Mouse (Mus musculus) heart, postnatal 36 days (tissue): ENCODE results near the gene Adk. TPM values are rescaled to one million over a fixed set of nuclear protein-coding genes. Genes with fewer than 3 reads are reported as not detected.

ENCODE experiments used
- DNase-seq, 2 experiments: peaks; one replicate each; pipeline ENCODE4 v3.0.0; 2021 to 2022
- intact Hi-C: fragments of 180-260 bp; cut with DNase I; formaldehyde crosslinking; loops from one replicate; pipeline ENCODE4 v1.15.1; 2025
- total RNA-seq, 2 experiments: library from RNA; stranded (reverse); gene quantifications; 2 replicates each; pipeline ENCODE4 v1.2.3; 2021

Adk gene
- total RNA-seq, 2 experiments from 2014 or later, result 239 to 252 TPM

GRCm38 (mm10) chr14:21237051-21237450, 184.7 kb downstream of the Adk start:
- DNase-seq, result no peak
- intact Hi-C loops, result no loop called here

GRCm38 (mm10) chr14:21241105-21241504, 188.7 kb downstream of the Adk start:
- DNase-seq, result no peak
- intact Hi-C loops, result no loop called here

GRCm38 (mm10) chr14:21251386-21251785, 199.0 kb downstream of the Adk start:
- intact Hi-C loops, result no loop called here
- DNase-seq, result no peak

DNA sequence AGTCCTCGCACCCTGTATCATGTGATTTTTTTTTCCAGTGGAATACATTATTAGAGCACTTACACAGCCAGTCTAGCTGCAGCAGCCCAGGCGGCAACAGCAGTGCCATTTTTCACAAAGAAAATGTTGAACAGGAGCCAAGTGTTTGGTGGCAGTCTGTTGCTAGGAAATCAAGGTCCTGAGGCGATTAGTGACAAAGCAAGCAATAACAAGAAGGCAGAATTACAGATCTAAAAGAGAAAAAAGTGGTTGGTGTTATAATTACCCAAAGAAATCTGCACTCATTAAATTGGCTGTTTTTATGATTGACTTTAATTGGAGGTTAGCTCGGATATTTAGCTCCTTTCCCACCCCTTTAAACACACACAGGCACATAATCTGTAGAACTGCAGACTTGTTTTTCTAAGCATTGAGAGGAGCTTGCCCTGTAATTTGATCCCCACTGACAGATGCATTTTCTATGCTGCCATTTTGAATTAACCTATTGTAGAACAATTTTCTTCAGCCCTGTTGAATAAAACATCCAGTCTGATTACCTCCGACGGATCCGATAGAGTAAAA, 200.0 kb downstream of the Adk start:
- intact Hi-C loops, result no loop called here
- no peak for DNase-seq

- no peak for DNase-seq
- intact Hi-C loops, result no loop called here
Observed at GRCm38 (mm10) chr14:21253321-21253992, 201.1 kb downstream of the Adk start.

GRCm38 (mm10) chr14:21253993-21254339, 201.6 kb downstream of the Adk start:
- no peak for DNase-seq
- intact Hi-C loops, result no loop called here

DNA sequence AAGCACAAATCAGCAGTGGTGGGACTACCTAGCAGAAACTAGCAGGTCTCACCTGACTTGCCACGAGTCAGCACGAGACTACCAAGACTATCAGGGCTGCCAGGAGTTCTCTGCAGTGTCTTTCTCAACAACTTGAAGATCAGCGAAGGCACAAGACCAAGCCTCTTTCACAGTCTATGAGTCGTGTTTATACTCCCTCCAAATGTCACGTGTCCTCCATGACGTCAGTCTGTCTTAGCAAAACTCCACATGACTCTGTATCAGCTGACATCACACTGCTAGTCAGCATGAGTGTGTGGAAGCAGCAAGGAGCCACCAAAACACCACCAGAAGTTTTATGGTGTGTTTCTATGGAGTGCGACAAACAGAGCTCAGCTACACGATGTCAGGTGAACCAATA, 215.9 kb downstream of the Adk start:
- intact Hi-C loops, result no loop called here
- DNase-seq, result no peak

GRCm38 (mm10) chr14:21271472-21271871, 219.1 kb downstream of the Adk start:
- no peak for DNase-seq
- intact Hi-C loops, result no loop called here

- intact Hi-C loops, result no loop called here
Observed at GRCm38 (mm10) chr14:21275786-21276185, 223.4 kb downstream of the Adk start.

GRCm38 (mm10) chr14:21278290-21278689, 225.9 kb downstream of the Adk start:
- intact Hi-C loops, result no loop called here
- DNase-seq, result no peak

More at GRCm38 (mm10) chr14:21275786-21276185, 223.4 kb downstream of the Adk start:
- no peak for DNase-seq

- intact Hi-C loops, result no loop called here
- no peak for DNase-seq
Observed at GRCm38 (mm10) chr14:21278907-21279535, 226.6 kb downstream of the Adk start.

- intact Hi-C loops, result no loop called here
- DNase-seq, result no peak
Observed at GRCm38 (mm10) chr14:21280451-21280850, 228.1 kb downstream of the Adk start.

DNA sequence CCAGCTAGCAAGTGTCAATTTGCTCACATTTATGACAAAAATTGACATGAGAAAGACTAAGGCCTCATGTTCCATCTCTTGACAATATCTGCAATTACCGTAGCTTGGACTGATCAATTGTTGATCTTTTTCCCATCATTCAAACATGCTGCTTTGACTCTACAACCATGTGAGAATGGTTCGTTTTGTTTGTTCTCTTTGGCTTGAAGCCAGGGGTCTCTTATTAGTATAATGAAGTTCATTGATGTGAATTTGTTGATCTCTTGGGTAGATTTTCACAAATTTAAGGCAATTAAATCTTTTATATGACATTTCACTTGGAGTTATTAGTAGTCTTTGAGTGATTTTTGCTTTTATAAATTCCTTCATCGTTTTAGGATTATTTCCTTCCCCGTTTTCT, 229.1 kb downstream of the Adk start:
- intact Hi-C loops, result no loop called here
- no peak for DNase-seq

GRCm38 (mm10) chr14:21284116-21284515, 231.7 kb downstream of the Adk start:
- intact Hi-C loops, result no loop called here
- DNase-seq, result no peak

DNA sequence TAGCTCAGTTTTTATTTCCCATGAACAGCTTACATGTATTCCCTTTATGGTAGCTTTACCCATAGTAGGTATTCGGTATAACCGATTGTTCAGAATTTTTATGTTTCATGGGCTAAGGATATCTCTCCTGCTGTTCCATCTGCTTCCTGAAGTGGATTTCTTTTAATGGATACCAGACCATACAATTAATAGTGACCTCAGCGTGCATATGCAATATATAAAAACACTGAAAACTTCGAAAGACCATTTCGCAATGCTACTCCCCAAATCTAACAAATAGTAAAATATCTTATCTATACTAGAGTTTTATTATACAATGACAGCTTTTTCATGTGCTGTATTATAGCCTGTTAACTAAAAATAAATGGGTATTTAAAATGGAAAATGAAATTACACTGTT, 232.5 kb downstream of the Adk start:
- intact Hi-C loops, result no loop called here
- DNase-seq, result no peak

DNA sequence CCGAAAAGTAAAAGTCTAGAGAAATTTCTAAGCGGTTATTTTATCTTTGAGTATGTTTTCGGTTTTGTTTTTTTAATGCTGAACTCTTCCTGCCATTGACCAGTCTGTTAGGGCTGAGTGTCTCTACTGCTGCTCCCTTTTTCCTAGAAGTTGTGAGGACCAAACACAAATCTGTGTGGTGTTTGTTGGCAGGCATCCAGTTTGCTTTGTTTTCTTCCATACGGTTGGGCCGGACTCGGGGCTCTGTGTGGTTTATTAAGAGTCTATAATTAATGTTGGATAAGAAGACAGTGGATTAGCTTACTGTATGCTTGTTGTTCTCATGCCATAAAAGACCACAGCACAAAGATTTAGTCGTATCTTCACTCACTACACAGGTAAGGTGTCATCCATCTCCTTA, 233.9 kb downstream of the Adk start:
- intact Hi-C loops, result no loop called here
- DNase-seq, result no peak

DNA sequence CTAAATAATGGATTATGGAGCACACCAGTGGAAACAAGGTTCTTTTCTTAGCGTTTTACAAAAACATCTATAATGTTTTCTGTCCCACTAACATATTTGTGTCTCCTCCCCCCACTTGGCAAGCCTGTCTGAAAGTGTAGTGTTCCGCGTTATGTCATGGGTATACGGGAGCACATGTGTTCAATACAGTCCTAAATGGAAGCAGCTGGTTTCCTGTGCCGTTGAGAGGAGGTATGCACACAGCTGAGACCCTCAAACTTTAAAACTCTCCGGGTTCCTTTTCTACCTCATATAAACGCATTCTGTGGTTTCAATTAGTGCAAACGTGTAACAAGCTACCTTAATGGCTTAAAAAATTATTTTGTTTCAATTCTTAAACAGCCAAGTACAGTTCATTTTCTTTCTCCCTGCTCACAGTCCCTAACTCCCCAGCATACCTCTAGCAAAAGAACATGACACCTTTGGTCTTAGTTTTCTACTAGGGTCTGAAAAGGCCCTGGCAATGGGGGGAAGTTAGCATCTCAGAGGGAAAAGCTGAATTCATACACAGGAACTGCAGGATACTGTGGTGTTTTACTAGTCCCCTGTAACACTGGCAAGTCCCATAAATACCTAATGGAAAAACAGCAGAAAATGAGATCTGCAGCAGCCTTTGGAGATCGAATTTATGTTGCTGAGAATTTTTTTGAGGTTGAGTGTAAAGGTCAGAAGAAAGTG, 235.5 kb downstream of the Adk start:
- intact Hi-C loops, result no loop called here
- DNase-seq, result no peak

GRCm38 (mm10) chr14:21299743-21300142, 247.4 kb downstream of the Adk start:
- intact Hi-C loops, result no loop called here
- DNase-seq, result no peak

DNA sequence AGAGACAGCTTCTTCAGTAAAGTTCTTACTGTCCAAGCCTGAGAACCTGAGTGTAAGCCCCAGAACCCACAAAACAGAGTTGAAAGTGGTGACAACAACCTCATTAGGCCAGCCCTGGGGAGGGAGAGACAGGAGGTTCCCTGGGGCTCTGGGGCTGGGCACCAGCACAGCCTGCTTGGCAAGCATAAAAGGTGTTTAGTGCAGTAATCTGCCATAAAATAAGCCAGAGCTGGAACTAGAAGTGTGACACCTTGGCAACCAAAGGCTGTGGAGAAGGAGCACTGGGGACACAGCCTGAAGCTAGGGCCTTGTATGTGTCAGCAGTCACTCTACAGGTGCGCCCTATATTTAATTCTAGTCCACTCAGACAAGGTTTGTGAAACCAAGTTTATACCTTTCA, 252.4 kb downstream of the Adk start:
- intact Hi-C loops, result no loop called here
- no peak for DNase-seq

GRCm38 (mm10) chr14:21308349-21308936, 256.1 kb downstream of the Adk start:
- intact Hi-C loops, result no loop called here
- DNase-seq, result no peak

GRCm38 (mm10) chr14:21310530-21310929, 258.2 kb downstream of the Adk start:
- intact Hi-C loops, result no loop called here
- DNase-seq, result no peak
